Mouse (Mus musculus): ENCODE data around the gene Olfr1506. TPM values are rescaled to one million over a fixed set of nuclear protein-coding genes. Genes with fewer than 3 reads are reported as not detected.

Olfr1506 gene
- 0.34 TPM for total RNA-seq (2023)

DNA sequence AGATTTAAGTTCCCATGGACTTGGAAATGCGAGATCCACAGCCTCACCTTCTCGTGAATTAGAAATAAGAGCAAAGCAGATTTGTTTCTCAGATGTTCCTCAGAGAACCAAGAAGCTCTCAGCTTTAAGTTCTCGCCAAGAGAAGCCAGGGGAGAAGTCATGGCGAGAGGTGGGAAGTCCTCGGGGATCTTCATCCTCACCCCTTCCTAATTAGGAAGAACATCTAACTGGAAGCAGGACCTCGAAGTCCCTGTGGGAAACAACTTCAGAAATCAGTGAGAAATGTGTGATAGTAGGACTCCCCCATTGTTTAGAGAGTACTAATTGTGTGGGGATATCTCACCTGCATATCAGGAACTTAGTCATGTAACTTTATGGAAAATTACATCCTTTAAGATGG, at the start of gene Olfr1506:
Olfr1506 (minus strand) TSS at position 101 of the 400 bp plus-strand sequence.

GRCm38 (mm10) chr2:90270932-90271331, 46.6 kb upstream of the Olfr1506 start, which contains the start of gene Olfr1271:
Gene Olfr1271 (minus strand): TSS chr2:90271032.

GRCm38 (mm10) chr2:90257492-90257891, 33.2 kb upstream of the Olfr1506 start, which contains the start of gene Olfr142:
Gene Olfr142 (minus strand): TSS chr2:90257592.

Other genes starting within 250 kb of the Olfr1506 start
- gene Olfr1261, start 233.3 kb downstream of the Olfr1506 start, total RNA-seq (2023), result not detected
- not detected for gene Olfr1262, start 224.3 kb downstream of the Olfr1506 start, total RNA-seq (2023)
- gene Olfr1263, start 212.4 kb downstream of the Olfr1506 start, total RNA-seq (2023), result not detected
- not detected for gene Olfr1264, start 198.9 kb downstream of the Olfr1506 start, total RNA-seq (2023)
- gene Olfr1265, start 189.2 kb downstream of the Olfr1506 start, total RNA-seq (2023), result not detected
- gene Olfr140, start 160.9 kb downstream of the Olfr1506 start, total RNA-seq (2023), result not detected
- not detected for gene Olfr1269, start 103.1 kb downstream of the Olfr1506 start, total RNA-seq (2023)
- gene Olfr32, start 82.2 kb downstream of the Olfr1506 start, total RNA-seq (2023), result not detected
- not detected for gene Olfr1270, start 71.4 kb downstream of the Olfr1506 start, total RNA-seq (2023)
- not detected for gene Olfr142, start 33.1 kb upstream of the Olfr1506 start, total RNA-seq (2023)
- not detected for gene Olfr1271, start 46.5 kb upstream of the Olfr1506 start, total RNA-seq (2023)
- gene Olfr1272, start 68.3 kb upstream of the Olfr1506 start, total RNA-seq (2023), result not detected
- gene Gm13769, start 97.7 kb upstream of the Olfr1506 start, total RNA-seq (2023), result not detected
- not detected for gene Olfr1274-ps, start 174.2 kb upstream of the Olfr1506 start, total RNA-seq (2023)